Mouse (Mus musculus): ENCODE results near the gene Plcl2.

Plcl2 gene

DNA sequence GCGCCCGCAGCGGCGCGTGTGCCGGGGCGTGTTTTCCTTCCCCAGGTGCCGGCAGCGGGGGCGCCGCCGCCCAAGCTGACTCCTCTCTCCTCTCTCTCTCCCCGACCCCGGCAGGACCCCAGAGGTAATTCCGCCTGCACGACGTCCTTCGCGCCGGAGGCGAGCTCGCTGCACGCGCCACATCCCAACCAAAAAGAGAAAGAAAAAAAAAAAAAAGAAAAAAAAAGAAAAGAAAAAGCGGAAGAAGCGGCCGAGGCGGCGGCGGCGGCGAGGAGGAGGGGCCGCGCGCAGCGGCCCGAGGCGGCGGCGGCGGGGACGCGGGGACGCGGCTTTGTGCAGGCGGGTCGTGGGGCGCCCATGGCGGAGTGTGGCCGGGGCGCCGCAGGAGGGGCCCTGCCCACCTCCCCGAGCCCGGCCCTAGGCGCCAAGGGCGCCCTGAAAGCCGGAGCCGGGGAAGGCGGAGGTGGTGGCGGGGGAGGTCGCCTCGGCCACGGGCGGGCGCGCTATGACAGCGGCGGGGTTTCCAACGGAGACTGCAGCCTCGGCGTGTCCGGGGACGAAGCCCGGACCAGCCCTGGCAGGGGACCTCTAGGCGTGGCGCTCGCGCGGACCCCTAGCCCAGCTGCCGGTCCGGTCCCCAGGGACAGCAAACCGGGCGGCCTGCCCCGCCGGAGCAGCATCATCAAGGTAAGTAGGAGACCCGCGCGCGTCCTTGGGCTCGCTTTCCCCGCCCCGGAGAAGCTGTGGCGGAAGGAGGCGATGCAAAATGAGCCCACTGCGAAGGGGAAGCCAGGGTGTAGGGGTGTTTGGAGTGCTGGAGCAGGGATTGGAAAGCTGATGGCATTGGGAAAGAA lies at the start of gene Plcl2:
Gene Plcl2 (plus strand): TSS at position 153 of the 854 bp plus-strand sequence.
- peak; percentile 80 to 90 for DNase-seq (ENCODE audit: low spot score in 2 of 2)

DNA sequence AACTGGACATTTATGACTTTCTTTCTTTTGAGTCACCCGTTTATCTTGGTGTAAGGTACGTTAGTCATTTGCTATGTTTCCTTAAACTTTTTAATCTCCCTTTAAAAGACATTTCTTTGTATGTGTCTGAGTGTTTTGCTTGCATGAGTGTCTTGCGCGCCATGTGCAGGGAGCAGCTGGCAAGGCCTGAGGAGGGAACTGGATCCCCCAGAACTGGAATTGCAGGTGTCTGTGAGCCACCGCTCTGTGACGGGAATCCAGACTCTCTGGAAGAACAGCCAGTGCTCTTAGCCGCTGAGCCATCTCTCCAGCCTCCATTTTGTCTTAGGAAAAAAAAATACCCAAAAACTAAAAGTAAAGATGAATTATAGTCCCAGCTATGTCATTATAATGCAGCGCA lies 48.9 kb upstream of the Plcl2 start:
- no peak for DNase-seq (ENCODE audit: low spot score in 2 of 2)

DNA sequence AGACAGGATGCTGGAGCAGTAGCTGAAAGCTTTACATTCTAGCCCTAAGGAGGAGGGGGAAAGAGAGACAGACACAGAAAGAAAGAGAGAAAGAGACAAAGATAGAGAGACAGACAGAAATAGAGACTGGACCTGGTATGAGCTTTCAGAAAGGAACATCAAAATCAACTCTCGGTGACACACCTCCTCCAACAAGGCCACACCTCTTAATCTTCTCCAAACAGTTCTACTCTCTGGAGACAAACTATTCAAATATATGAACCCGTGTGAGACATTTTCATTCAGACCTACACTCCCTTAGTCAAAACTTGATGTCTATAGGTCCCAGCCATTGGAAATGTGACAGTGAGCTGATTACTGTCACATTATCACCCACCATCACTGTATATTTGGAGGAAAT lies 41.8 kb upstream of the Plcl2 start:
- DNase-seq (ENCODE audit: low spot score in 2 of 2): no peak

DNA sequence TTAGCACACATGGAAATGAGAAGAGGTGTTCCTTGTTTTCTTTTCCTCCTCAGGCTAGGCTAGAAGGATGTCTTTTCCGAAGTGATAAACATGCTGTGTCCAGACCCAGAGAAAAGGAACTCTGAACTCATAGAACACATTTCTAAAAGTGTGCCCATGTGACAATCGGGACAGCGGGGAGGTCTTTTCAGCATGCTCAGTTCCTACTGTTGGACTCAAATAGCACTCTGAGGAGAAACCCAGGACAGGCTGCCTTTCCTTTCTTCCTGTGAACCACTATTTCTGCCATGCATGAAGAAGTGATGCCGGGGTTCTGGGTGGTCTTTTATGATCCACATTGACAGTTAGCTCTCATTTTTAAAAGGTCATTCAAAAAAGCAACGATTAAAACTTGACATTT lies 40.1 kb upstream of the Plcl2 start:
- no peak for DNase-seq (ENCODE audit: low spot score in 2 of 2)

DNA sequence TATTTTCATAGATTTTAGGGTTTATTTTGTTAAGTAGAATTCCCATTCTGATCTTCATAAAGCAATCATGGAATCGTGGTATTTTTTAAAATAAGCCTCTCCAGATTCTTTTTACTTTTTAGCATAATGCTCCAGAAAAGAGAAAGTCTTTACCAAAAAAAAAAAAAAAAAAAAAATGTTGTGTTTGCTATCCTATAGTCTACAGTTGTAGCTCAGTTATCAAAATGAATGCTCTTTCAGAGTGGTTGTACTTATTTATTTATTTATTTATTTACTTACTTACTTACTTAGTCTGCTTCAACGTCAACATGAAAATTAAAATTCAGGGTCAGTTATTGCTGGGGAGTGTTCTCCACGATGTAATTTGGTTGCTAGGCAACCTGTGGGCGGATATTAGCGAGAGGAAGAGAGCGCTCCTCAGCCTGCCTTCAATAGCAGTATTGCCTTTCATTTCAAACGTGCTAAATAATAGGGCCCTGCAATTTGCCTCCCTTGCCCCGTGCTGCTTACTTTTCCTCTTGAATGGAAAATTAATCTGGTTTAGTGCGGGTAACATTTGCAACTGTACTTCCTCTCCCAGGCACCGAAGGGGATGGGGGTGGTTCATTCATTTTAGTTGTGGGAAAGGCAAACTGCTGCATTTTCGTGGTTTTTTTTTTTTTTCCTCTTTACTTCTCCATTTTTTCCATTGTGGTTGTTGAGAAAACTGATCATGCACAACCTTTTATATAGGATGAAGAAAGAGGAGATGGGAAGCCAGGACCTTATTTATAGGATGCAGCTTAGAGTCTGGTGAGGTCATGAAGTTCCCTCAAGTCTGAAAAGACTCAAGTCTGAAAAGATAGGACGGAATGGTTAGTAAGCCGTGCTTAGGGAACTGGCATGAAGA lies 39.4 kb upstream of the Plcl2 start:
- DNase-seq (ENCODE audit: low spot score in 2 of 2): peak; percentile 65 to 81

DNA sequence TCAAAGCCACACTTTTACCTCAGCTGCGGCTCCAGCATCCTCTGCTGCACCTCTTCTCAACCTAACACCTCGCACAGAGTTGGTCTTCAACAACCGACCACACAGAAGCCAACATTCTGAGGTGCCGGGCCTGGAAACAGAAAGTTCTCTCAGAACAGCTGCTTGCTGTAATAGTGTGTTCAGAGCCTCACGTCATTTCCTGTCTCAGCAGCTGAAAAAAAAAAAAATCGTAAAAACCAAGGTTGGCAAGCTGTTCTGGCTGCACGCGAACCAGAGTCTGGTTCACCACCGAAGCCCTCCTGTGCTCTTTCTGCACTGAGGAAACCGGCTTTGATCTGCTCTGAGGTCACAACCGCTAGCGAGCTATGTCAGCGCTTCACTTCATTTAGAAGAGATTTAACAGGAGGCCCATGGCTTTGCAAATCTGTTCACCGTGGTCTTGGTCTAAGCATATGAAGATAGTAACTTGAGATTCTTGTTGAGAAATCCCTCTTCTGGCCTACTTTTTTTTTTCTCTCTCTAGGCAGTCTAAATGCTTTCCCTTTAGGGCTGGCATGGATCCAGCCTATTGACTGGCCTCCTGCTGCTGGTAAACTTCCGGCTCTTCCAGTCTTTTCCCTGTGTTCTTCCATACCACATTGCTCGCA lies 38.6 kb upstream of the Plcl2 start:
- peak; percentile 55 to 59 for DNase-seq (ENCODE audit: low spot score in 2 of 2)

DNA sequence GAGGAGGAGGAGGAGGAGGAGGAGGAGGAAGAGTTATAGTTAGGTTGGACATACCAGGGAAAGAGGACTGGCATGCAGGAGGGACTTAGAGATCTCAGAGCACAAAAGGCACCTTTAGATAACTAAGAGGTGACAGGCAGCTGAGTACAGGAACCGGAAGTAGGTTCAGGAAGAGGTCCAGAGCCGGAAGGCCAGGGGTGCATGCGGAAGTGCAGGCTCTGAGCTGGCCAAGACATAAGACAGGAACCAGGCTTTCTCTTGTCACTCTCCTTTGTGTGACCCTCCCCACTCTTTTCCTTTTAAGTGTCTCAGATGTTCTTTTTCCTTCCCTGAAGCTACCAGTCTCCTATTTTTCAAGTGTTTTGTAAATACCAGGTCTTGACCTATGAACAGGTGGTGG lies 38.0 kb upstream of the Plcl2 start:
- DNase-seq (ENCODE audit: low spot score in 2 of 2): peak in 1 of 2 experiments; percentile 59

DNA sequence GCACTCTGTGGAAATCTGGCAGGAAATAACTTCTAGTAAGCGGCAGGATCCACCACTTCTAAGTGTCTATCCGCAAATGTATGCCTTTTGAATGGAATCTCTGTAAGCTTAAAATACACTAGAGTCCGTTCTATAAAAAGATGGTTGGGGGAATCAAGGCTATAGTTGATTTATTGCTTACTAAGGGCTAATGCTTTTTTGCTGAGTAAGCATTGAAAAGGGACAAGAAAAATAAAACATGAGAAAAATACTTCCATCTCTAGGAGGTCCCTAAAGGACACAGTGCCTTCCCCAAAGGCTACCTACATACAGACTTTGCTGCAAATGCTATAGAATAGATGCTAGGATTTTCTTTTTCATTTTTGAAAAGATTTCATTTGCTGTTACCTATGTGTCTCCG lies 31.9 kb upstream of the Plcl2 start:
- DNase-seq (ENCODE audit: low spot score in 2 of 2): no peak

DNA sequence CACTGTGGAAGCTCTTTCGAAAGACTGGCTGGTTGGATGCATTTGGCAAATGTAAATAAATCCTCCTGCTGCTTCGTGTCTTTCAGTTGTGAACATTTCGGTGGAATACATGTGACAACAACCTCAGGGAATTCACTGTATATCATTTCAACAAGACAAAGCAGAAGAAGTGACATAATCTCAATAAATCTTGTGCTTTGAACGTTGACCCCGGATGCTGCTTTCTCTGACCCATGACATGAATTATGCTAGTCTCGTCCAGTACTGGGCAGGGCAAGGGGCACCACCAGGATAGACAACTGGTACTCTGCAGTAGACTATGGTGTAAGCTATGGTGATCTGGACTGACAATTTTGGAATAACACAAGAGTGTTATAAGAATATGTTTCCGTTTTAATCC lies 28.3 kb upstream of the Plcl2 start:
- no peak for DNase-seq (ENCODE audit: low spot score in 2 of 2)

DNA sequence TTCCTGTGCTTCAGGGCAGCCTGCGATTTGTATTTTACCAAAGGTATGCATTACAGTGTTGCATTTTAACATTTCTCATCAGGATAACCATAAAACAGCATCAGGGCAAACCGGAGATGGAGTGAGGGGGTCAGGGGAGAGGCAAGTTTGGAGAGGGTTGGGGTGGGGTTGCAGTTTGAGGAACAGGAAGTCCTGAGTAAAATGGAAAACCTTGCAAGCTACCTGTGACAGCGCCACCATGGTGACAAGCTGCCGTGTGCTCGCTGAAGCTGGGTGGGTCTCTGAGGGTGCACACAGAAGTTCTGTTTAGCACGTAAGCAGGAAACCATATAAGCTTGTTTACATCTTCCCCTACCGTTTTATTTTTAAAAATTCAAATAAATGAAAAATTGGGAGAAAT lies 25.5 kb upstream of the Plcl2 start:
- DNase-seq (ENCODE audit: low spot score in 2 of 2): peak in 1 of 2 experiments; percentile 45

DNA sequence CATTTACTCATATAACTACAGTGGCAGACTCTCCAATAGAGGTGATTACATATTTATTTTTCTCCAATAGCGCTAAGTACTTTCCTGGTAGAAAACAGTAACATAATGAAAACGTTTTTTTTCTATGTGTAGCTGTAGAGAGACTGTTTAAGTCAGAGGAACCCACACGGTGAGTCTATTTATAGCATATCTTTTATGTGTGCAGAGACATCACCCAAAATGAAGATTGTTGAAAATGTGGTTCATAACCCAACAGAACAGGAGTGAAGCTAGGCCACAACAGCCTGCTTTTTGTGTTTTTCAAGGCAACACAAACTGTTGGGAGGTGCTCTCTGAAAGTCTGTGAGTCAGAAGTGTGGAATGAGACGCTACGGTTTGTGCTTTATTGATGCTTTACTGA lies 24.2 kb upstream of the Plcl2 start:
- DNase-seq (ENCODE audit: low spot score in 2 of 2): no peak

DNA sequence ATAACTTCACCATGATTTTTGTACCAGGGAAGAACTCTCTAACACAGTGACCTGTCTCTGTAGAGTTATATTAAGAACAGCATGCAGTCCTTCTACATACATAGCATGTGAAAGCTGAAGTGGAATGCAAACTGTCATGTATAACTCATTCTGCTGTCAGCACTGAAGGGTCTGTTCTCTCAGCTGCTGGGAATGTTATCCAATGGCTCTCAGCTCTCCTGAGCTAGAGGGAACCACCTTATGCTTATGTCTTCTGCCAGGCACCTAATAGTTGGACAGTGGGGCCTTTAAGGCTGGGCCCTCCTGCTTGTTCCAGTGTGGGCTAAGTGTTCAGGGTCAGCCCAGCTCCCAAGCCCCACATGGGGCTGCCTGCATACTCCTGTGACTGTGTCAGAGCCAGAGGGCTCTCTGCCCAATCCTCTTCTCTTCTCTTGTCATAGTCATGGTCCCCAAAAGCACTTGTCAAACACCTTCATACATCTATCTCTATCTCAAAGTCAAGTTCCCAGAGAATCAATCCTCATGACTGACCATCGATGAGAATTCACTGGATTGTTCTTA lies 22.1 kb upstream of the Plcl2 start:
- no peak for DNase-seq (ENCODE audit: low spot score in 2 of 2)

DNA sequence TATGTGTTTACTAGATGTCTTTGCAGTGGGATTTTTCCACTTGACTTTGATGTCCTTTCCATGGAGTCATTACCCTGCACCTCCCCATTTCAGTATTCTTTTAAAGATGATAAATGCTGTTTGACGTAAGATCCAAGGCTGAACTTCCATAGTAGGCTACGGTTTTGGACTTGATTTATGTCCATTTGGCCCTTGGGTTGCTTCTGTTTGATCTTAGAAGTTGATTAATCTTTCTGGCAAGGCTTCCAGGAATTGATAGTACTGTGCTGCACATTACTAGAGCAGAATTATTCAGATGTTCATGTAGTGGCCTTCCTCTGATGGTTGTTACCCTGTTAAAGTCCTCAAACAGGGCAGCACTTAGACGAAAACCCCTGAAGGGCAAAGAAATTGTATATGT lies 21.5 kb upstream of the Plcl2 start:
- DNase-seq (ENCODE audit: low spot score in 2 of 2): no peak

DNA sequence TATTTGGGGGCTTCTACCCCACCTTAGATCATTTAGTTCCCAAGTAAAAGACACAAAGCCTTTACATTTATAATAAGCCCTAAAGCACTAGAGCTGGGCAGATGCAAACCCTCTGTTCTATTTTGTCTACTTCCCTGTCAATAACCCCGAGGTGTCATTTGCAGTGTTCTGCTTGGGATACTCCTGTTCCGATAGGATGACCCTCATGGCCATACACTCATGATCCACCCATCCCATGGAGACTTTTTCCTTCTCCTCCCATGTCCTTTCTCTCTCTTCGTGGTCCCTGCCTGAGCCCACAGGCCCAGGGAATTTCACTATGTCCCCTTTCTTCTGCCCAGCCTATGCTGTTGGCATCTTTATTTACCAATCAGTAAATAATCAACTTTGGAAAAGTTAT lies 20.8 kb upstream of the Plcl2 start:
- no peak for DNase-seq (ENCODE audit: low spot score in 2 of 2)

DNA sequence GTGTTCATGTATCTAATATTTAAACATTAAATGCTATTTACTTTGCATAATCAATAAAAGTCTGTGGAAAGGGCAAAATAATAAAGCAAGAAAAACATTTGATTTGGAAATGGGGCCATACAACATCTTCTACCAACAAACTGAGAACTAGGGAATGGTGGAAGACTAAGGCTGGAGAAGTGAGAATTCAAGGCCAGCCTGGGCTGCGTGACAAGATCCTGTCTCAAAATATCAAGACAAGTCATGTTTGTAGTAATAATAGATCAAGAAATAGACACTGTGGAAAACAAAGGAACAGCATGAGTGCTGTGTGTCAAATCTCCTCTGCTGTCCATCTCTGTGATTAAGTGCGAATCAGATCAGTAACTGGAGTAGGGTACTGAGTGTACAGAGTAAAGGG lies 20.3 kb upstream of the Plcl2 start:
- DNase-seq (ENCODE audit: low spot score in 2 of 2): no peak

DNA sequence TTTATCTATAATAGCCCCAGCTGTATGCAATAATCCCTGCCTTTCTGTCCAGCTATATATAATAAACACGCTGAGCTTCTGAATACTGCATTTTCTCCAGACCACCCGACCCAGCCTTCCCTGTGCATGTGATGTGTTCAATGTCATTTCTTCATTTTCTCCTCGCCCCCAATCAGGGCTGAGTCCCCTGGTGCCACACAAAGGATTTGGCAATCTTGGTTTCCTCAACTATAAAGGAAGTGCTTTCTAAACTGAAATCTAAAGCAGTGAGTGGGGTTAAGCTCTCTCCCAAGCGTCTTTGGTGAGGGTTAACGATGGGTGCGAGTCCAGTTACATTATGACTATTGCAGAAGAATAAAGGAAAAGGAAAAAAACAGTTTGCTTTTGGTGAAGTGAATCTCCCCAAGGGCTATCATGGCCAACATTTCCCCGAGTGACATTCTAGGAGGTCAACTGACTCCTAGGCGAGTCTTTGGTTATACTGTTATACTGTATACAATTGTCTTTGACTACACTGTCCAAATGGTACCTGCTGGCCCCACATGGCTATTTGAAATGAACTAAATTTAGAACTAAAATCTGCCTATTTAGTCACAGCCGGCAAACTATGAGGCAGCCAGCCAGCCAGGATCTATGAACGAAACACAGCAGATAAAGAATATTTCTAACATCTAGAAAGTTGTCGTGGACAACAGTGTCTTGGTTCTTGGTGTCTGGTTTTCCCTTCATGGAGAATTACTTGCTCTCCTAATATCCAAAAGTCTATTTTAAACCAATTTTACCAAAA lies 18.4 kb upstream of the Plcl2 start:
- DNase-seq (ENCODE audit: low spot score in 2 of 2): no peak

DNA sequence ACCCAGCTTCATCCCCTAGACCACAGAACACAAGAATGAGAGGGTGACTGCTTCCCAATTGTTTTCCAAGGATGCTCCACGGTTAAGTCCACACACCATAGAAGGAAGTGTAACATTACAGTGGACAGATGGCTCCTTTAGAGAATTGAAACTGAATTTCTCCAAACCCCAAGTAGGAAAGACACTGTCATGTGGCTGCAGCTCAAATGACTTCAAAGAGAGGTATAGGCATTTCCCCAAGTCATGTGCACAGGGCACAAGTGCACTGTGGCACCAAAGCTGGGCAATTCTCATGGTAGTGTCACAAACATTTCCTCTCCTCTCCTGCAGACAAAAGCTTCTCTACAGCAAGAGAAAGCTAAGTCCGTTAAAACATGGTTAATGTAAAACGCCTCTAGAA lies 17.7 kb upstream of the Plcl2 start:
- DNase-seq (ENCODE audit: low spot score in 2 of 2): no peak

DNA sequence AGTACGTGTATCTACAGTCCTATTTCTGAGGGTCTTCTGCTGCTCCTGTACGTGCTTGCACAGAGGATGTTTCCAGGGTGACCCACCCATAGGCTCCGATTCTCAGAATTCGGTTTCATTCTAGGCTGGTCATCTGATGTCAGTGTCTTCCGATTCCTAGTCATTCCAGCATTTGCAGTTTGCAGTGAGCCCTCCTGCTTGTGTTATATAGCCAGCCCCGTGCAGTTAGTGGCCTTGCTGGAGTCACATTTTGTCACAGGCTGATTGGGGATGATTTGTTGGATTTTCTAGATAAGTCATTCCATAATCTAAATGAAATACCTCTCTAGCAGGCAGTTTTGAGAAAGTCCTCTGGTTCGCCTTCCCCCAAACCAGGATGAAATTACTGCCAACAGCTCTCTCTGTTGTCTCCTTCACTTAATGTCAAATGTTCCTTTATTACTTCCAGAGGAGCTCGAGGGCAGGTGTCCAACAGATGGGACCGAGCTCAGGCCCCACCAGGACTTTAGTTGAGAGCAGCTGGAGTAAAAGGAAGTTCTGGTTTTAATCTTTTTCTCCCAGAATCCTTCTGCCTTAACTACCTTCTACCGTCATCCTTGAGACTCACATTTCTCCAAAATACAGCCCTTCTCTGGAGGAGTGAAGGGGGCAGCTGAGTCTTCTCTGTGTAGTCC lies 13.8 kb upstream of the Plcl2 start:
- no peak for DNase-seq (ENCODE audit: low spot score in 2 of 2)

DNA sequence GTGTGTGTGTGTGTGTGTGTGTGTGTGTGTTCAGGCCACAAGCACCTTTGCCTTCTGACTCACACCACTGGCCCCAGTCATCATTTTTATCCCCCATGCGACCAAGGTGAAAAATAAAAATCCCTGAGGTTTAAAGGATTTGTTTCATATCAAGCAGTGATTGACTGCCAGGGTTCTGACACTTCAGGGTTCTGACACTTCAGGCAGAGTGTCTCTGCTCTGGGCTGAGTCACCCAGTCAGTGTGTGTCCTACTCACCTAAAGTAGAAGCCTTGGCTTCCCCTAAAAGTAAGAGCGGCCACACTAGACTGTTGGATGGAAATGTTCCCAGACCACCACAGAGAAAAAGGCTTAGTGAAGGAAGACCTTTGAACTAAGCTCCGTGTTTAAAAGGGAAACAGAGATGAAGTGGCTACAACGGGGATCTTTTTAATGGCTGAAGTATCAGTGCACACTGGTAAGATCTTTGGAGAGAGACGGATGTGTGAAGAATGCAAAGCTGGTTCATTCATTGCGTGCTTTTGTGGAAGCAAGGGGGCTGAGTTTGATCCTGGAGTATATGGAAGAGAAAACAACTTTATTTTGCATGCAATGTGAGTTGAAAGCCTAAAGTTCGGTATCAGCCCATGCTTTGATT lies 11.0 kb upstream of the Plcl2 start:
- DNase-seq (ENCODE audit: low spot score in 2 of 2): no peak

DNA sequence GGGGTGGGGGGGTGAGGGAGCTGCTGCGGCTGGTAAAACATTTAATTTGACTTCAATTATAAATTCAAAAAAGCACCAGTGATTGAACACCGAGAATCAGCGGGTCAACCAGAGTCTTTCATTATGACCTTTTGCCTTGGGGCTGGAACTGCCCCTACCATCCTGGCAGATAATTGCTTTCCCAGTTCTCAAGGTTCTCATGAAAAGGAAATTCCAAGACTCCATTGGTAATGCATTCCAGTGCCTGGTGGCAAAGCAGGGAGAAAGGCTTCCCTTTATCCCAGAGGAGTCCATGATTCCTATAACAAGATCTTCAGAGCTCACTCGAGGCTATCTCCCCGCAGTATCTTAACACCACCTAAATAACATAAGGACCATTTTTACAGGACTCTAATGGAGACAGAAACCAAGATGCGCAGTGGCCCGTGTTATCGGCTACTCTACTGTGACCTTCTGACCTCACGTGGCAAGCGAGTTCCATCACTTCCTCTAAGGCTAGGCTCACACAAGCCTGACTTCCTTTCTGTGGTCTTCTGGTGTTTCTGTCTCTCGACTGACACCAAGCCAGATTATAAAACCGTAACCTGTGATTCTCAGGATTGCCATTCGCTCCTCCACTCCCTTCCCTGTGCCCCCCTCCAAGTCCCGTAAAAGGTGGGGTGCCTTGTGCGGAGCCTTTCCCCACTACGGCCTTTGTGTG lies 10.0 kb upstream of the Plcl2 start:
- DNase-seq (ENCODE audit: low spot score in 2 of 2): no peak
